Mouse (Mus musculus): Measurements from ENCODE around the gene Smyd4. TPM values are rescaled to one million over a fixed set of nuclear protein-coding genes. Genes with fewer than 3 reads are reported as not detected.

The Smyd4 gene
- 9.5 and 12.0 TPM in 2 replicates for polyA plus RNA-seq (2014; fragmentation: Nextera tagmentation; extraction: Ambion mirVana)

- Histone ChIP-seq H3K9ac (replicated peaks; ENCODE audit: low read length) (peak within 1 kb of the TSS; percentile 55), H3K4me3 (replicated peaks; ENCODE audit: low read depth, low read length) (peak within 1 kb of the TSS; percentile 55), H3K27me3 (ENCODE audit: control insufficient read depth, insufficient read depth, low read length) (no peaks in the 10 kb centered on the region), H3K4me2 (ENCODE audit: low read length) (peak within 1 kb of the TSS; percentile 86), H3K36me3 (ENCODE audit: control insufficient read depth, insufficient read depth, low read length) (no peaks in the 10 kb centered on the region), H3K4me1 (ENCODE audit: control insufficient read depth, insufficient read depth, low read length) (0 out of 2 replicates have a peak, but pooled peaks cover 6% of the 10 kb centered on the region), H3K27ac (replicated peaks; ENCODE audit: low read depth, low read length) (peak within 1 kb of the TSS; percentile 37; the same call in 1 of the 2 replicates), H3K9me3 (ENCODE audit: control insufficient read depth, low read length) (no peaks in the 10 kb centered on the region)
- ATAC-seq (ENCODE audit: low FRiP score, low TSS enrichment) (peak; percentile 100), DNase-seq (peak; percentile 98)
- WGBS: under 1% methylated on average over 56 of the region's 56 CpGs
Observed at GRCm38 (mm10) chr11:75348199-75348889, at the start of gene Smyd4, which contains the start of gene Rpa1. Gene Smyd4 (plus strand): TSS chr11:75348433. Gene Rpa1 (minus strand): TSS chr11:75348324.

GRCm38 (mm10) chr11:75298491-75298890 lies 49.7 kb upstream of the Smyd4 start:
- H3K9me3 ChIP-seq (ENCODE audit: control insufficient read depth, low read length): no peaks in the 10 kb centered on the region
- no peak overlapping the region for H3K4me3 ChIP-seq (replicated peaks; ENCODE audit: low read depth, low read length)
- H3K4me1 ChIP-seq (ENCODE audit: control insufficient read depth, insufficient read depth, low read length): peaks cover 36% of the 10 kb centered on the region
- no peak overlapping the region for H3K4me2 ChIP-seq (ENCODE audit: low read length)
- H3K27me3 ChIP-seq (ENCODE audit: control insufficient read depth, insufficient read depth, low read length): no peaks in the 10 kb centered on the region
- DNase-seq: no peak
- 37% methylated on average over 11 of the region's 11 CpGs for WGBS
- peaks cover 14% of the 10 kb centered on the region; the same call in 1 of the 2 replicates for H3K36me3 ChIP-seq (ENCODE audit: control insufficient read depth, insufficient read depth, low read length)
- H3K9ac ChIP-seq (replicated peaks; ENCODE audit: low read length): no peak overlapping the region; the same call in 1 of the 2 replicates
- no peak for ATAC-seq (ENCODE audit: low FRiP score, low TSS enrichment)
- 0 out of 2 replicates have a peak overlapping the region, but pooled peaks have one; percentile 20 for H3K27ac ChIP-seq (replicated peaks; ENCODE audit: low read depth, low read length)

GRCm38 (mm10) chr11:75299786-75300185 lies 48.4 kb upstream of the Smyd4 start:
- H3K27ac ChIP-seq (replicated peaks; ENCODE audit: low read depth, low read length): peak overlapping the region; percentile 76
- peaks cover 14% of the 10 kb centered on the region; the same call in 1 of the 2 replicates for H3K36me3 ChIP-seq (ENCODE audit: control insufficient read depth, insufficient read depth, low read length)
- no peak overlapping the region for H3K9ac ChIP-seq (replicated peaks; ENCODE audit: low read length)
- peaks cover 24% of the 10 kb centered on the region for H3K4me1 ChIP-seq (ENCODE audit: control insufficient read depth, insufficient read depth, low read length)
- H3K4me2 ChIP-seq (ENCODE audit: low read length): peak overlapping the region; percentile 6; the same call in 1 of the 2 replicates
- DNase-seq: peak; percentile 57
- H3K4me3 ChIP-seq (replicated peaks; ENCODE audit: low read depth, low read length): no peak overlapping the region
- no peak for ATAC-seq (ENCODE audit: low FRiP score, low TSS enrichment)
- WGBS: 32% methylated on average over 10 of the region's 10 CpGs
- H3K27me3 ChIP-seq (ENCODE audit: control insufficient read depth, insufficient read depth, low read length): no peaks in the 10 kb centered on the region
- H3K9me3 ChIP-seq (ENCODE audit: control insufficient read depth, low read length): no peaks in the 10 kb centered on the region

GRCm38 (mm10) chr11:75300954-75301353 lies 47.3 kb upstream of the Smyd4 start:
- no peaks in the 10 kb centered on the region for H3K27me3 ChIP-seq (ENCODE audit: control insufficient read depth, insufficient read depth, low read length)
- H3K4me3 ChIP-seq (replicated peaks; ENCODE audit: low read depth, low read length): no peak overlapping the region
- 67% methylated on average over 9 of the region's 9 CpGs for WGBS
- H3K36me3 ChIP-seq (ENCODE audit: control insufficient read depth, insufficient read depth, low read length): peaks cover 17% of the 10 kb centered on the region; the same call in 1 of the 2 replicates
- H3K4me2 ChIP-seq (ENCODE audit: low read length): no peak overlapping the region
- no peak for DNase-seq
- no peak for ATAC-seq (ENCODE audit: low FRiP score, low TSS enrichment)
- no peaks in the 10 kb centered on the region for H3K9me3 ChIP-seq (ENCODE audit: control insufficient read depth, low read length)
- H3K4me1 ChIP-seq (ENCODE audit: control insufficient read depth, insufficient read depth, low read length): peaks cover 22% of the 10 kb centered on the region
- H3K9ac ChIP-seq (replicated peaks; ENCODE audit: low read length): no peak overlapping the region
- H3K27ac ChIP-seq (replicated peaks; ENCODE audit: low read depth, low read length): peak overlapping the region; percentile 76

- peaks cover 44% of the 10 kb centered on the region for H3K36me3 ChIP-seq (ENCODE audit: control insufficient read depth, insufficient read depth, low read length)
- H3K27ac ChIP-seq (replicated peaks; ENCODE audit: low read depth, low read length): no peak overlapping the region
- no peak overlapping the region for H3K9ac ChIP-seq (replicated peaks; ENCODE audit: low read length)
- no peaks in the 10 kb centered on the region for H3K9me3 ChIP-seq (ENCODE audit: control insufficient read depth, low read length)
- H3K4me2 ChIP-seq (ENCODE audit: low read length): no peak overlapping the region
- H3K4me3 ChIP-seq (replicated peaks; ENCODE audit: low read depth, low read length): no peak overlapping the region
- peaks cover 8% of the 10 kb centered on the region for H3K4me1 ChIP-seq (ENCODE audit: control insufficient read depth, insufficient read depth, low read length)
- H3K27me3 ChIP-seq (ENCODE audit: control insufficient read depth, insufficient read depth, low read length): no peaks in the 10 kb centered on the region
- ATAC-seq (ENCODE audit: low FRiP score, low TSS enrichment): no peak
- DNase-seq: no peak
- 80% methylated on average over 9 of the region's 9 CpGs for WGBS
Observed at GRCm38 (mm10) chr11:75304797-75305196, 43.4 kb upstream of the Smyd4 start.

- no peak overlapping the region for H3K27ac ChIP-seq (replicated peaks; ENCODE audit: low read depth, low read length)
- no peak overlapping the region for H3K4me3 ChIP-seq (replicated peaks; ENCODE audit: low read depth, low read length)
- H3K4me2 ChIP-seq (ENCODE audit: low read length): no peak overlapping the region
- H3K4me1 ChIP-seq (ENCODE audit: control insufficient read depth, insufficient read depth, low read length): no peaks in the 10 kb centered on the region
- no peak overlapping the region for H3K9ac ChIP-seq (replicated peaks; ENCODE audit: low read length)
- 71% methylated on average over 4 of the region's 4 CpGs for WGBS
- DNase-seq (peak; percentile 40), ATAC-seq (ENCODE audit: low FRiP score, low TSS enrichment) (no peak)
- no peaks in the 10 kb centered on the region for H3K9me3 ChIP-seq (ENCODE audit: control insufficient read depth, low read length)
- H3K27me3 ChIP-seq (ENCODE audit: control insufficient read depth, insufficient read depth, low read length): no peaks in the 10 kb centered on the region
- H3K36me3 ChIP-seq (ENCODE audit: control insufficient read depth, insufficient read depth, low read length): peaks cover 61% of the 10 kb centered on the region
Observed at GRCm38 (mm10) chr11:75308650-75309049, 39.6 kb upstream of the Smyd4 start.

GRCm38 (mm10) chr11:75310813-75311212 lies 37.4 kb upstream of the Smyd4 start:
- Histone ChIP-seq H3K9me3 (ENCODE audit: control insufficient read depth, low read length) (no peaks in the 10 kb centered on the region), H3K9ac (replicated peaks; ENCODE audit: low read length) (no peak overlapping the region), H3K27ac (replicated peaks; ENCODE audit: low read depth, low read length) (no peak overlapping the region), H3K4me2 (ENCODE audit: low read length) (no peak overlapping the region), H3K27me3 (ENCODE audit: control insufficient read depth, insufficient read depth, low read length) (no peaks in the 10 kb centered on the region), H3K4me1 (ENCODE audit: control insufficient read depth, insufficient read depth, low read length) (no peaks in the 10 kb centered on the region), H3K4me3 (replicated peaks; ENCODE audit: low read depth, low read length) (no peak overlapping the region), H3K36me3 (ENCODE audit: control insufficient read depth, insufficient read depth, low read length) (peaks cover 73% of the 10 kb centered on the region)
- ATAC-seq (ENCODE audit: low FRiP score, low TSS enrichment) (no peak), DNase-seq (no peak)
- WGBS: 86% methylated on average over 8 of the region's 8 CpGs

GRCm38 (mm10) chr11:75311751-75312150 lies 36.5 kb upstream of the Smyd4 start:
- H3K4me1 ChIP-seq (ENCODE audit: control insufficient read depth, insufficient read depth, low read length): no peaks in the 10 kb centered on the region
- no peak for ATAC-seq (ENCODE audit: low FRiP score, low TSS enrichment)
- 91% methylated on average over 6 of the region's 6 CpGs for WGBS

GRCm38 (mm10) chr11:75313834-75314233 lies 34.4 kb upstream of the Smyd4 start:
- DNase-seq (no peak), ATAC-seq (ENCODE audit: low FRiP score, low TSS enrichment) (no peak)
- WGBS: 94% methylated on average over 8 of the region's 8 CpGs

More at GRCm38 (mm10) chr11:75311751-75312150, 36.5 kb upstream of the Smyd4 start:
- no peaks in the 10 kb centered on the region for H3K9me3 ChIP-seq (ENCODE audit: control insufficient read depth, low read length)
- no peak for DNase-seq
- no peak overlapping the region for H3K27ac ChIP-seq (replicated peaks; ENCODE audit: low read depth, low read length)
- H3K27me3 ChIP-seq (ENCODE audit: control insufficient read depth, insufficient read depth, low read length): no peaks in the 10 kb centered on the region
- peaks cover 70% of the 10 kb centered on the region for H3K36me3 ChIP-seq (ENCODE audit: control insufficient read depth, insufficient read depth, low read length)
- H3K4me2 ChIP-seq (ENCODE audit: low read length): no peak overlapping the region
- H3K4me3 ChIP-seq (replicated peaks; ENCODE audit: low read depth, low read length): no peak overlapping the region
- H3K9ac ChIP-seq (replicated peaks; ENCODE audit: low read length): no peak overlapping the region

More at GRCm38 (mm10) chr11:75313834-75314233, 34.4 kb upstream of the Smyd4 start:
- Histone ChIP-seq H3K4me1 (ENCODE audit: control insufficient read depth, insufficient read depth, low read length) (peaks cover 8% of the 10 kb centered on the region; the same call in 1 of the 2 replicates), H3K4me2 (ENCODE audit: low read length) (no peak overlapping the region), H3K27ac (replicated peaks; ENCODE audit: low read depth, low read length) (no peak overlapping the region), H3K36me3 (ENCODE audit: control insufficient read depth, insufficient read depth, low read length) (peaks cover 59% of the 10 kb centered on the region), H3K9ac (replicated peaks; ENCODE audit: low read length) (no peak overlapping the region), H3K4me3 (replicated peaks; ENCODE audit: low read depth, low read length) (no peak overlapping the region), H3K27me3 (ENCODE audit: control insufficient read depth, insufficient read depth, low read length) (no peaks in the 10 kb centered on the region), H3K9me3 (ENCODE audit: control insufficient read depth, low read length) (no peaks in the 10 kb centered on the region)

Data from midbrain, embryonic 14.5 days (tissue).